Mouse (Mus musculus) embryonic facial prominence, embryonic 15.5 days (tissue): ENCODE results near the gene Borcs5. TPM values are rescaled to one million over a fixed set of nuclear protein-coding genes. Genes with fewer than 3 reads are reported as not detected.
A peak's percentile ranks its signal among the peaks of the same experiment; 100 is the strongest.
"Not testable (repeated sequence)": the region's sequence is repeated elsewhere in the genome, so short reads cannot be mapped to it uniquely, and the experiment has no call there.

ENCODE experiments used
- ATAC-seq: fragments of 200-750 bp; cut with Nextera tagmentation; 2 replicates; pipeline ENCODE4 v1.8.0; 2017; ENCODE audit warnings: low read depth, moderate TSS enrichment; ENCODE audit not compliant: insufficient number of reproducible peaks, low FRiP score, low TSS enrichment
- H3K27ac ChIP-seq: fragments of 300-500 bp; sonication (generic); replicated peaks from 2 replicates; pipeline ENCODE4 v1.5.1; 2015; ENCODE audit warnings: mild to moderate bottlenecking, inconsistent platforms
- H3K27me3 ChIP-seq: fragments of 300-500 bp; sonication (generic); 2 replicates; pipeline ENCODE4 v1.6.1; 2015; ENCODE audit warnings: inconsistent platforms
- H3K36me3 ChIP-seq: fragments of 300-500 bp; sonication (generic); 2 replicates; pipeline ENCODE4 v1.6.1; 2015; ENCODE audit warnings: mild to moderate bottlenecking, inconsistent platforms
- H3K4me1 ChIP-seq: fragments of 300-500 bp; sonication (generic); 2 replicates; pipeline ENCODE4 v1.6.1; 2015; ENCODE audit warnings: inconsistent platforms
- H3K4me2 ChIP-seq: fragments of 300-500 bp; sonication (generic); replicated peaks from 2 replicates; pipeline ENCODE4 v1.6.1; 2015; ENCODE audit warnings: mild to moderate bottlenecking, inconsistent platforms
- H3K4me3 ChIP-seq: fragments of 300-500 bp; sonication (generic); replicated peaks from 2 replicates; pipeline ENCODE4 v1.5.1; 2015; ENCODE audit warnings: mild to moderate bottlenecking, inconsistent platforms
- H3K9ac ChIP-seq: fragments of 300-500 bp; sonication (generic); 2 replicates; pipeline ENCODE4 v1.6.1; 2015; ENCODE audit warnings: inconsistent platforms
- H3K9me3 ChIP-seq: fragments of 300-500 bp; sonication (generic); replicated peaks from 2 replicates; pipeline ENCODE4 v1.6.1; 2016; ENCODE audit warnings: inconsistent platforms
- WGBS: fragments of 180-500 bp; shearing (Covaris S2); methylation state at CpG from one replicate; pipeline ENCODE4 v1.1.7; 2015; 5-methylcytosine and 5-hydroxymethylcytosine counted together
- polyA plus RNA-seq: library from polyadenylated mRNA; unstranded; fragments of >200 nt; fragmentation: Nextera tagmentation; extraction: Ambion mirVana; gene quantifications from 2 replicates; pipeline ENCODE4 v1.2.1, GENCODE M21; 2015

Borcs5 gene
- polyA plus RNA-seq, 1 experiment from 2014 or later, result 21.8 TPM

GRCm38 (mm10) chr6:134677504-134677903 is 38.2 kb downstream of the Borcs5 start:
- ATAC-seq, result no peak

GRCm38 (mm10) chr6:134678037-134678436 is 38.7 kb downstream of the Borcs5 start:
- Histone ChIP-seq H3K36me3 (no peaks in the 10 kb centered on the region), H3K9ac (no peak overlapping the region), H3K4me2 (no peak overlapping the region), H3K27me3 (no peaks in the 10 kb centered on the region), H3K27ac (no peak overlapping the region), H3K4me3 (no peak overlapping the region), H3K4me1 (no peaks in the 10 kb centered on the region), H3K9me3 (no peaks in the 10 kb centered on the region)
- ATAC-seq, result no peak
- WGBS, result 84% methylated on average over 3 of the region's 3 CpGs

More at GRCm38 (mm10) chr6:134677504-134677903, 38.2 kb downstream of the Borcs5 start:
- no peaks in the 10 kb centered on the region for H3K4me1 ChIP-seq
- no peaks in the 10 kb centered on the region for H3K9me3 ChIP-seq
- no peak overlapping the region for H3K4me2 ChIP-seq
- no peak overlapping the region for H3K4me3 ChIP-seq
- H3K27ac ChIP-seq, result no peak overlapping the region
- H3K27me3 ChIP-seq, result no peaks in the 10 kb centered on the region
- no peaks in the 10 kb centered on the region for H3K36me3 ChIP-seq
- no peak overlapping the region for H3K9ac ChIP-seq
- 76% methylated on average over 4 of the region's 4 CpGs for WGBS

DNA sequence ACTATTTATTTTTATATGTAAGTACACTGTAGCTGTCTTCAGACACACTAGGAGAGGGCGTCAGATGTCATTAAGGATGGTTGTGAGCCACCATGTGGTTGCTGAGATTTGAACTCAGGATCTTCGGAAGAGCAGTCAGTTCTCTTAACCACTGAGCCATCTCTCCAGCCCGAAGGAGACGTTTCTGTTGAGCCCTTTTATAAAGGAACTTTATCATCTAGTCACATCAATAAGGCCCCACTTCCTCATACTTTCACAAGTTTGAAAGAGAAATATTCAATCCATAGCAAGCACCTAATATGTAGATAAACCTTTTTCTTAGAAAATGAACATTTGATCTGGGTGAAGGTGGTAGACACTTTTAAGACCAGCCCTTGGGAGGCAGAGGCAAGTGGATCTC is 40.0 kb downstream of the Borcs5 start:
- not testable (repeated sequence) for H3K27me3 ChIP-seq, H3K27ac ChIP-seq, ATAC-seq, H3K4me3 ChIP-seq, H3K9ac ChIP-seq, H3K4me1 ChIP-seq, H3K9me3 ChIP-seq, H3K36me3 ChIP-seq, H3K4me2 ChIP-seq
- 81% methylated on average over 4 of the region's 4 CpGs for WGBS

- 67% methylated on average over 6 of the region's 6 CpGs for WGBS
- Histone ChIP-seq H3K4me2 (no peak overlapping the region), H3K4me1 (no peaks in the 10 kb centered on the region), H3K27ac (no peak overlapping the region), H3K4me3 (no peak overlapping the region), H3K9ac (no peak overlapping the region), H3K27me3 (no peaks in the 10 kb centered on the region), H3K9me3 (no peaks in the 10 kb centered on the region), H3K36me3 (no peaks in the 10 kb centered on the region)
- ATAC-seq, result no peak
Observed at GRCm38 (mm10) chr6:134684354-134684915, 45.1 kb downstream of the Borcs5 start.

- Histone ChIP-seq H3K27me3 (no peaks in the 10 kb centered on the region), H3K4me3 (no peak overlapping the region), H3K27ac (no peak overlapping the region), H3K36me3 (no peaks in the 10 kb centered on the region), H3K4me2 (no peak overlapping the region), H3K9ac (no peak overlapping the region), H3K9me3 (no peaks in the 10 kb centered on the region), H3K4me1 (no peaks in the 10 kb centered on the region)
- ATAC-seq, result no peak
- 47% methylated on average over 2 of the region's 2 CpGs for WGBS
Observed at GRCm38 (mm10) chr6:134685040-134685439, 45.7 kb downstream of the Borcs5 start.

DNA sequence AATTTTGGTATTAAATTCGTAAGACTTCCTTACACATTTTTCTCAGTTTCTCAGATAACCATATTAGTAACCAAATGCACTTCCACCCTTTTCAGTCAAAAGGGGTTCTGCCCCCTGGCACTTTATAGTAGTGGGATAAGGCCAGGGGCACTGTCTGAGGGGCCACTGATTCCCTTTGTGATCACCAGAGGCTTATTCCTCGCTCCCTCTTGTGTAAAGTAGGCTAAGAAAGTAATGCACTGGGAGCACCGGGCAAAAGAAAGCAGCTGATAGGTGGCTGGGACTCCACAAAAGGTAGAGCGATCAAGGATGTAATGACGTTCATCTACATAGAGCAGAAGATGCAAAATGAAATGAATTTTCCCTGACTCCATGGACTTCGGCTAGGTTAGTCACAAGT is 46.2 kb downstream of the Borcs5 start:
- no peak overlapping the region for H3K9ac ChIP-seq
- no peak for ATAC-seq
- H3K4me3 ChIP-seq, result no peak overlapping the region
- 85% methylated on average over 6 of the region's 6 CpGs for WGBS
- H3K36me3 ChIP-seq, result no peaks in the 10 kb centered on the region
- no peaks in the 10 kb centered on the region for H3K4me1 ChIP-seq
- H3K9me3 ChIP-seq, result no peaks in the 10 kb centered on the region
- no peak overlapping the region for H3K4me2 ChIP-seq
- H3K27me3 ChIP-seq, result no peaks in the 10 kb centered on the region
- no peak overlapping the region for H3K27ac ChIP-seq

GRCm38 (mm10) chr6:134694498-134694897 is 55.2 kb downstream of the Borcs5 start:
- H3K36me3 ChIP-seq, result no peaks in the 10 kb centered on the region
- H3K9me3 ChIP-seq, result no peaks in the 10 kb centered on the region
- no peak for ATAC-seq
- no peak overlapping the region for H3K9ac ChIP-seq
- WGBS, result 80% methylated on average over 6 of the region's 6 CpGs
- H3K27ac ChIP-seq, result no peak overlapping the region
- H3K4me3 ChIP-seq, result no peak overlapping the region
- H3K4me1 ChIP-seq, result 0 out of 2 replicates have a peak, but pooled peaks cover 12% of the 10 kb centered on the region
- no peaks in the 10 kb centered on the region for H3K27me3 ChIP-seq
- no peak overlapping the region for H3K4me2 ChIP-seq

GRCm38 (mm10) chr6:134694988-134695387 is 55.7 kb downstream of the Borcs5 start:
- Histone ChIP-seq H3K9me3 (no peaks in the 10 kb centered on the region), H3K4me3 (no peak overlapping the region), H3K4me1 (0 out of 2 replicates have a peak, but pooled peaks cover 12% of the 10 kb centered on the region), H3K9ac (no peak overlapping the region), H3K36me3 (no peaks in the 10 kb centered on the region), H3K4me2 (no peak overlapping the region), H3K27ac (no peak overlapping the region), H3K27me3 (no peaks in the 10 kb centered on the region)
- 98% methylated on average over 3 of the region's 3 CpGs for WGBS
- no peak for ATAC-seq

GRCm38 (mm10) chr6:134695625-134696024 is 56.3 kb downstream of the Borcs5 start:
- 0 out of 2 replicates have a peak, but pooled peaks have one; percentile 34 for ATAC-seq
- Histone ChIP-seq H3K9ac (no peak overlapping the region), H3K27me3 (no peaks in the 10 kb centered on the region), H3K4me1 (0 out of 2 replicates have a peak, but pooled peaks cover 12% of the 10 kb centered on the region), H3K4me2 (no peak overlapping the region), H3K27ac (peak overlapping the region; percentile 65), H3K9me3 (no peaks in the 10 kb centered on the region), H3K36me3 (no peaks in the 10 kb centered on the region), H3K4me3 (no peak overlapping the region)
- WGBS, result 57% methylated on average over 3 of the region's 3 CpGs

GRCm38 (mm10) chr6:134696146-134696545 is 56.8 kb downstream of the Borcs5 start:
- WGBS, result 37% methylated on average over 4 of the region's 4 CpGs
- H3K4me1 ChIP-seq, result 0 out of 2 replicates have a peak, but pooled peaks cover 12% of the 10 kb centered on the region
- no peak overlapping the region for H3K4me2 ChIP-seq
- no peak overlapping the region for H3K4me3 ChIP-seq
- H3K27me3 ChIP-seq, result no peaks in the 10 kb centered on the region
- H3K9ac ChIP-seq, result no peak overlapping the region
- H3K27ac ChIP-seq, result peak overlapping the region; percentile 59; the same call in 1 of the 2 replicates
- H3K9me3 ChIP-seq, result no peaks in the 10 kb centered on the region
- no peaks in the 10 kb centered on the region for H3K36me3 ChIP-seq
- peak; percentile 78 for ATAC-seq

DNA sequence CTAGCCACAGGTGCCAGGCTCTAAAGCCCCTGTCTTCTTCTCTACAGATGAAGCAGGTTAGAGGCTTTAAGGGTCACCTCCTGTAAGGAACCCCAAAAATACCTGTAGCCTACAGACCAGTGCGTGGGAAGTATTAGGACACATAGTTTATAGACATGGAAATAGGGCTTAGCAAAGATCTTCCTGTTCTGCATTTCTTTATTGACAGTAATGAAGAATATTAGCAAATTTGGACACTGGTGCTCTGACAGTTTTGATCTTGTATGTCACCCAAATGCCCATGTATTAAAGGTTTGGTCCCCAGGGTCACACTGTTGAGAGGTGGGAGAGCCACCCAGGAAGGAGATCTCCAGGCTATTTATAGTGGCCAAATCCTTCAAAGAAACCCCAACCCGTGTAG is 57.2 kb downstream of the Borcs5 start:
- Histone ChIP-seq H3K4me3 (no peak overlapping the region), H3K4me1 (0 out of 2 replicates have a peak, but pooled peaks cover 12% of the 10 kb centered on the region), H3K27ac (peak overlapping the region; percentile 59; the same call in 1 of the 2 replicates), H3K9me3 (no peaks in the 10 kb centered on the region), H3K9ac (no peak overlapping the region), H3K4me2 (no peak overlapping the region), H3K27me3 (no peaks in the 10 kb centered on the region), H3K36me3 (no peaks in the 10 kb centered on the region)
- 79% methylated on average over 2 of the region's 2 CpGs for WGBS
- no peak for ATAC-seq

- H3K4me1 ChIP-seq, result 0 out of 2 replicates have a peak, but pooled peaks cover 12% of the 10 kb centered on the region
- WGBS, result 94% methylated on average over 5 of the region's 5 CpGs
- no peak overlapping the region for H3K4me3 ChIP-seq
- no peaks in the 10 kb centered on the region for H3K36me3 ChIP-seq
- ATAC-seq, result no peak
- no peak overlapping the region for H3K27ac ChIP-seq
- no peaks in the 10 kb centered on the region for H3K27me3 ChIP-seq
- H3K4me2 ChIP-seq, result no peak overlapping the region
- H3K9me3 ChIP-seq, result no peaks in the 10 kb centered on the region
- no peak overlapping the region for H3K9ac ChIP-seq
Observed at GRCm38 (mm10) chr6:134698243-134698642, 58.9 kb downstream of the Borcs5 start.
